ENCODE assay signal across 7 mouse cellular contexts in the genomic region with DNA sequence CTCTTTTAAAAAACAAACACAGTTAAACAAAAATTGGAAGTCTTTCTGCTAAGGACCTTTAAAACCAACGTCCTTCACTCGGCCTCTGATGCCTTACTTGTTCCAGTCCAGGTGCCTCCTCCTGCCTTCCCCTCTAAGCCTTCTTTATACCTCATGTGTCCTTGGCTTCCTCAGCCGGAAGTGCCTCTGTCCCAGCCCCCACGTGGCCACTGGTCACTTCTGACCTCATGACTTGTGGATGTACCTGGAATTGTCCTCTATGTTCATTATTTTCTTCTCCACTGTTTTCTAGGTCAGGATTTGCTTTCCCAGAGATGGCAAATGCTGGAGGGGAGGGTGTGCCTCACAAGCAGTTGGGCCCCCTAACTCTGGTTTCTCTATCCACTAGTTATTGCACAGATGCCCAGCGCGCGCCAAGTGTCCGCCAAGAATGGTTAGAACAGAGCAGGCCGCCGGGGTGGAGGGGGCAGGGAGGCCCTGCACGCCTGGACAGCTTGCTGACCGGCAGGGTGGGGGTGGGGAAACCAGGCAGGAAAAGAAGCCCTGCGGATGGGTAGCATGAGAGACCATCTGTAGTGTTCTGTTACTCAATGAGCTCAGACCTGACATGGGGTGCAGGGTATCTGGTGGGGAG. TPM values are rescaled to one million over a fixed set of nuclear protein-coding genes. Genes with fewer than 3 reads are reported as not detected.
DNase-seq lines count a peak whose midpoint lies in the region; ATAC-seq lines count a peak whose summit lies in the region.

No protein-coding gene starts in this region.

- 0 out of 2 replicates have a peak, but pooled peaks have one; percentile 3 for ATAC-seq in embryonic facial prominence, embryonic 14.5 days (ENCODE audit: low read depth)
- ATAC-seq in kidney, embryonic 14.5 days (ENCODE audit: low FRiP score, low TSS enrichment), result peak; percentile 41
- ATAC-seq in midbrain, embryonic 13.5 days, result 0 out of 2 replicates have a peak, but pooled peaks have one; percentile 2

- WGBS in embryonic facial prominence, embryonic 14.5 days, result 29% methylated on average over 13 of the region's 13 CpGs
- WGBS in kidney, embryonic 14.5 days, result 16% methylated on average over 13 of the region's 13 CpGs
- WGBS in midbrain, embryonic 13.5 days, result 16% methylated on average over 13 of the region's 13 CpGs

- H3K4me3 ChIP-seq in embryonic facial prominence, embryonic 14.5 days (ENCODE audit: low read depth, low read length), result no peak overlapping the region
- H3K4me3 ChIP-seq in kidney, embryonic 14.5 days (ENCODE audit: low read length), result peak overlapping the region; percentile 74
- H3K4me3 ChIP-seq in midbrain, embryonic 13.5 days (replicated peaks), result no peak overlapping the region

- no peaks in the 10 kb centered on the region for H3K9me3 ChIP-seq in embryonic facial prominence, embryonic 14.5 days (ENCODE audit: control insufficient read depth, low read length)
- no peaks in the 10 kb centered on the region for H3K9me3 ChIP-seq in kidney, embryonic 14.5 days (ENCODE audit: control insufficient read depth, low read length)
- no peaks in the 10 kb centered on the region for H3K9me3 ChIP-seq in midbrain, embryonic 13.5 days

- peaks cover 19% of the 10 kb centered on the region; the same call in 1 of the 2 replicates for H3K36me3 ChIP-seq in embryonic facial prominence, embryonic 14.5 days (ENCODE audit: control insufficient read depth, insufficient read depth, low read length)
- H3K36me3 ChIP-seq in kidney, embryonic 14.5 days (ENCODE audit: control insufficient read depth, insufficient read depth, low read length), result peaks cover 14% of the 10 kb centered on the region
- no peaks in the 10 kb centered on the region for H3K36me3 ChIP-seq in midbrain, embryonic 13.5 days

- H3K4me1 ChIP-seq in embryonic facial prominence, embryonic 14.5 days (ENCODE audit: control insufficient read depth, insufficient read depth, low read length), result peaks cover 23% of the 10 kb centered on the region
- peaks cover 23% of the 10 kb centered on the region for H3K4me1 ChIP-seq in kidney, embryonic 14.5 days (ENCODE audit: control insufficient read depth, insufficient read depth, low read length)
- peaks cover 30% of the 10 kb centered on the region for H3K4me1 ChIP-seq in midbrain, embryonic 13.5 days (replicated peaks)

- H3K27me3 ChIP-seq in embryonic facial prominence, embryonic 14.5 days (replicated peaks; ENCODE audit: control insufficient read depth, insufficient read depth, low read length), result no peaks in the 10 kb centered on the region
- no peaks in the 10 kb centered on the region for H3K27me3 ChIP-seq in kidney, embryonic 14.5 days (ENCODE audit: control insufficient read depth, insufficient read depth, low read length)
- H3K27me3 ChIP-seq in midbrain, embryonic 13.5 days, result no peaks in the 10 kb centered on the region

- no peak overlapping the region; the same call in 1 of the 2 replicates for H3K27ac ChIP-seq in embryonic facial prominence, embryonic 14.5 days (replicated peaks; ENCODE audit: low read depth, low read length)
- peak overlapping the region; percentile 98 for H3K27ac ChIP-seq in kidney, embryonic 14.5 days (ENCODE audit: low read depth, low read length)
- H3K27ac ChIP-seq in midbrain, embryonic 13.5 days, result no peak overlapping the region

- H3K9ac ChIP-seq in embryonic facial prominence, embryonic 14.5 days (ENCODE audit: low read depth, low read length), result 0 out of 2 replicates have a peak overlapping the region, but pooled peaks have one; percentile 84
- peak overlapping the region; percentile 5; the same call in 1 of the 2 replicates for H3K9ac ChIP-seq in kidney, embryonic 14.5 days (ENCODE audit: low read depth, low read length)
- H3K9ac ChIP-seq in midbrain, embryonic 13.5 days (replicated peaks), result no peak overlapping the region

- H3K4me2 ChIP-seq in embryonic facial prominence, embryonic 14.5 days (ENCODE audit: low read depth, low read length), result peak overlapping the region; percentile 100
- peak overlapping the region; percentile 95 for H3K4me2 ChIP-seq in kidney, embryonic 14.5 days (replicated peaks; ENCODE audit: low read depth, low read length)
- peak overlapping the region; percentile 88 for H3K4me2 ChIP-seq in midbrain, embryonic 13.5 days (replicated peaks)

- DNase-seq in thymus, postnatal 4 days, result peak; percentile 47
- no peak for DNase-seq in thymus, postnatal 0 days (ENCODE audit: low spot score)
- peak; percentile 36 for DNase-seq in embryonic facial prominence, embryonic 14.5 days (ENCODE audit: low spot score)
- no peak for DNase-seq in layer of hippocampus, postnatal 14 days (ENCODE audit: low spot score in 2 of 2)
- DNase-seq in left cerebral cortex, adult 8-10 months (ENCODE audit: low spot score in 2 of 2), result no peak

RNA-seq across cellular contexts. Expression of a gene that starts 0.6 kb away (rescaled TPM):
- 234 and 264 TPM in 2 replicates for polyA plus RNA-seq in thymus, postnatal 0 days (2015; fragmentation: Nextera tagmentation; extraction: Ambion mirVana)
- polyA plus RNA-seq in embryonic facial prominence, embryonic 14.5 days (2014; fragmentation: Nextera tagmentation; extraction: Ambion mirVana), result 74.8 and 90.9 TPM in 2 replicates
- 104 and 143 TPM in 2 replicates for polyA plus RNA-seq in kidney, embryonic 14.5 days (2014; fragmentation: Nextera tagmentation; extraction: Ambion mirVana)
- polyA plus RNA-seq in midbrain, embryonic 13.5 days (2015; fragmentation: Nextera tagmentation; extraction: Ambion mirVana), result 59.9 and 62.8 TPM in 2 replicates
- 1 to 10 TPM; 2.4 to 5.0 TPM for total RNA-seq in layer of hippocampus, postnatal 14 days (2021)
- 1 to 10 TPM in 2 of 4 experiments, under 1 TPM in 2; 0.80 to 1.8 (median 1.3) TPM for total RNA-seq in left cerebral cortex, adult 8-10 months (2022)

RNA-seq across cellular contexts. Expression of a gene that starts 2.4 kb away (rescaled TPM):
- 0.84 and 1.8 TPM in 2 replicates for polyA plus RNA-seq in thymus, postnatal 0 days (2015; fragmentation: Nextera tagmentation; extraction: Ambion mirVana)
- not detected in 2 replicates for polyA plus RNA-seq in embryonic facial prominence, embryonic 14.5 days (2014; fragmentation: Nextera tagmentation; extraction: Ambion mirVana)
- polyA plus RNA-seq in kidney, embryonic 14.5 days (2014; fragmentation: Nextera tagmentation; extraction: Ambion mirVana), result not detected in 2 replicates
- polyA plus RNA-seq in midbrain, embryonic 13.5 days (2015; fragmentation: Nextera tagmentation; extraction: Ambion mirVana), result not detected in 2 replicates
- not detected for total RNA-seq in layer of hippocampus, postnatal 14 days (2021)
- not detected for total RNA-seq in left cerebral cortex, adult 8-10 months (2022)

RNA-seq across cellular contexts. Expression of a gene that starts 9.8 kb away (rescaled TPM):
- polyA plus RNA-seq in thymus, postnatal 0 days (2015; fragmentation: Nextera tagmentation; extraction: Ambion mirVana), result 59.5 TPM in 2 replicates
- 76.9 and 88.4 TPM in 2 replicates for polyA plus RNA-seq in embryonic facial prominence, embryonic 14.5 days (2014; fragmentation: Nextera tagmentation; extraction: Ambion mirVana)
- polyA plus RNA-seq in kidney, embryonic 14.5 days (2014; fragmentation: Nextera tagmentation; extraction: Ambion mirVana), result 65.2 and 68.7 TPM in 2 replicates
- 14.8 and 16.7 TPM in 2 replicates for polyA plus RNA-seq in midbrain, embryonic 13.5 days (2015; fragmentation: Nextera tagmentation; extraction: Ambion mirVana)
- total RNA-seq in layer of hippocampus, postnatal 14 days (2021), result 1 to 10 TPM; 5.1 to 9.1 TPM
- total RNA-seq in left cerebral cortex, adult 8-10 months (2022), result 10 to 100 TPM; 14.6 to 18.2 (median 15.4) TPM

RNA-seq across cellular contexts. Expression of a gene that starts 23.4 kb away (rescaled TPM):
- 25.9 and 28.0 TPM in 2 replicates for polyA plus RNA-seq in thymus, postnatal 0 days (2015; fragmentation: Nextera tagmentation; extraction: Ambion mirVana)
- polyA plus RNA-seq in embryonic facial prominence, embryonic 14.5 days (2014; fragmentation: Nextera tagmentation; extraction: Ambion mirVana), result 29.1 and 32.3 TPM in 2 replicates
- 22.9 and 33.3 TPM in 2 replicates for polyA plus RNA-seq in kidney, embryonic 14.5 days (2014; fragmentation: Nextera tagmentation; extraction: Ambion mirVana)
- 62.1 and 77.3 TPM in 2 replicates for polyA plus RNA-seq in midbrain, embryonic 13.5 days (2015; fragmentation: Nextera tagmentation; extraction: Ambion mirVana)
- total RNA-seq in layer of hippocampus, postnatal 14 days (2021), result 10 to 100 TPM; 79.7 to 84.5 TPM
- 10 to 100 TPM; 66.4 to 71.0 (median 67.0) TPM for total RNA-seq in left cerebral cortex, adult 8-10 months (2022)

RNA-seq across cellular contexts. Expression of a gene that starts 25.9 kb away (rescaled TPM):
- polyA plus RNA-seq in thymus, postnatal 0 days (2015; fragmentation: Nextera tagmentation; extraction: Ambion mirVana), result 2.5 and 3.0 TPM in 2 replicates
- 6.9 and 8.1 TPM in 2 replicates for polyA plus RNA-seq in embryonic facial prominence, embryonic 14.5 days (2014; fragmentation: Nextera tagmentation; extraction: Ambion mirVana)
- polyA plus RNA-seq in kidney, embryonic 14.5 days (2014; fragmentation: Nextera tagmentation; extraction: Ambion mirVana), result 4.1 and 7.2 TPM in 2 replicates
- 1.0 and 1.3 TPM in 2 replicates for polyA plus RNA-seq in midbrain, embryonic 13.5 days (2015; fragmentation: Nextera tagmentation; extraction: Ambion mirVana)
- 1 to 10 TPM; 6.2 to 7.4 TPM for total RNA-seq in layer of hippocampus, postnatal 14 days (2021)
- total RNA-seq in left cerebral cortex, adult 8-10 months (2022), result 1 to 10 TPM; 5.7 to 8.4 (median 6.5) TPM

Comparison
In these comparisons a context has a peak if more than half of its experiments do, and no peak if none do; other contexts are left out.
1. DNase-seq: peak in thymus, postnatal 4 days (single experiment) and embryonic facial prominence, embryonic 14.5 days (single experiment); none in thymus, postnatal 0 days (single experiment), layer of hippocampus, postnatal 14 days (0 of 2) and left cerebral cortex, adult 8-10 months (0 of 2).
2. Peak in every context shown above with its lines, with median percentiles within 50 percentile points of each other: ATAC-seq and H3K4me2 ChIP-seq.